Mouse (Mus musculus) hindbrain, embryonic 15.5 days (tissue): ENCODE measurements around the gene Zc3h7b. TPM values are rescaled to one million over a fixed set of nuclear protein-coding genes. Genes with fewer than 3 reads are reported as not detected.
"Not testable (repeated sequence)": the region's sequence is repeated elsewhere in the genome, so short reads cannot be mapped to it uniquely, and the experiment has no call there.

Source experiments
- ATAC-seq: fragments of 200-750 bp; cut with Nextera tagmentation; 2 replicates; pipeline ENCODE4 v1.8.0; 2017; ENCODE audit warnings: low read depth, moderate number of reproducible peaks, moderate TSS enrichment; ENCODE audit not compliant: low FRiP score
- H3K27ac ChIP-seq: fragments of 300-500 bp; sonication (generic); replicated peaks from 2 replicates; pipeline ENCODE4 v1.5.1; 2015; ENCODE audit warnings: mild to moderate bottlenecking, inconsistent platforms
- H3K27me3 ChIP-seq: fragments of 300-500 bp; sonication (generic); 2 replicates; pipeline ENCODE4 v1.6.1; 2015; ENCODE audit warnings: control low read depth, inconsistent platforms
- H3K36me3 ChIP-seq: fragments of 300-500 bp; sonication (generic); 2 replicates; pipeline ENCODE4 v1.6.1; 2015; ENCODE audit warnings: control low read depth, inconsistent platforms
- H3K4me1 ChIP-seq: fragments of 300-500 bp; sonication (generic); replicated peaks from 2 replicates; pipeline ENCODE4 v1.6.1; 2015; ENCODE audit warnings: control low read depth, inconsistent platforms
- H3K4me2 ChIP-seq: fragments of 300-500 bp; sonication (generic); 2 replicates; pipeline ENCODE4 v1.6.1; 2015; ENCODE audit warnings: moderate library complexity, mild to moderate bottlenecking, inconsistent platforms
- H3K4me3 ChIP-seq: fragments of 300-500 bp; sonication (generic); 2 replicates; pipeline ENCODE4 v1.5.1; 2015; ENCODE audit warnings: mild to moderate bottlenecking, inconsistent platforms
- H3K9ac ChIP-seq: fragments of 300-500 bp; sonication (generic); 2 replicates; pipeline ENCODE4 v1.6.1; 2015; ENCODE audit warnings: inconsistent platforms
- H3K9me3 ChIP-seq: fragments of 300-500 bp; sonication (generic); 2 replicates; pipeline ENCODE4 v1.6.1; 2016; ENCODE audit warnings: control low read depth, inconsistent platforms
- WGBS: fragments of 180-500 bp; shearing (Covaris S2); methylation state at CpG from one replicate; pipeline ENCODE4 v1.1.7; 2015; 5-methylcytosine and 5-hydroxymethylcytosine counted together
- polyA plus RNA-seq: library from polyadenylated mRNA; unstranded; fragments of >200 nt; fragmentation: Nextera tagmentation; extraction: Ambion mirVana; gene quantifications from 2 replicates; pipeline ENCODE4 v1.2.1, GENCODE M21; 2015

Zc3h7b gene
- 47.6 and 49.8 TPM in 2 replicates for polyA plus RNA-seq

DNA sequence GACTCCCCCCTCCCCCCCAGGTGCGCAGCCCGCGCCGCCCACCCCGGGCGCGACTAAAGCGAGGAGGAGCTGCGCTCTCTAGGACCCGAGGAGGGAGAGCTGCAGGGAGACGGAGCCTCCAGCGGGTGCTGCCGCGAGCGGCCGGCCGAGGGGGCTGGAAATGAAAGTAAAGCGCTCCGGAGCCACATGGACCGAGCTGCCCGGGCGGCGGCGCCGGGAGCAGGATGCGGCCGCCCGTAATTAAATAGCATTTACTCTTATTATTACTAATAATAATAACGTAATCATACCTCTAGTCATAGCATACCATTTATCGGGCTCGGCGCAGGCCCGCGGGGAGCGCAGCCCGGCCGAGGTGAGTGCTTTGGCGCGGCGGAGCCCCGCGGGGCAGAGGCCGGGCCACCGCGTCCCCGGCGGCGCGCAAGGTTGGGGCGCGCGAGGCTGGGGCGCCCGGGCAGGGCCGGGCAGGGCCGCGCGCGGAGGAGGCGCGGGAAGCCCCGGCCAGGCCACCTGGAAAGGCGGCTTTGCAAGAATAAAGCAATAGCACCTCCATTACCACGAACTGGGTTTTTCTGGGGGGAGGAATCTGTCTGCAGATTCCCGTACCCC is at the start of gene Zc3h7b, which contains the start of gene Rangap1:
Gene Zc3h7b, plus strand, starts transcription at position 66 of the 609 bp plus-strand sequence.
Gene Rangap1, minus strand, starts transcription at position 539 of the 609 bp plus-strand sequence.
- H3K27ac ChIP-seq: peak within 1 kb of the TSS; percentile 95
- H3K4me1 ChIP-seq: peaks cover 29% of the 10 kb centered on the region
- H3K27me3 ChIP-seq: no peaks in the 10 kb centered on the region
- H3K36me3 ChIP-seq: no peaks in the 10 kb centered on the region
- peak within 1 kb of the TSS; percentile 94 for H3K9ac ChIP-seq
- no peaks in the 10 kb centered on the region for H3K9me3 ChIP-seq
- ATAC-seq: peak; percentile 82
- peak within 1 kb of the TSS; percentile 84 for H3K4me2 ChIP-seq
- 0% methylated on average over 57 of the region's 65 CpGs for WGBS
- H3K4me3 ChIP-seq: peak within 1 kb of the TSS; percentile 87

DNA sequence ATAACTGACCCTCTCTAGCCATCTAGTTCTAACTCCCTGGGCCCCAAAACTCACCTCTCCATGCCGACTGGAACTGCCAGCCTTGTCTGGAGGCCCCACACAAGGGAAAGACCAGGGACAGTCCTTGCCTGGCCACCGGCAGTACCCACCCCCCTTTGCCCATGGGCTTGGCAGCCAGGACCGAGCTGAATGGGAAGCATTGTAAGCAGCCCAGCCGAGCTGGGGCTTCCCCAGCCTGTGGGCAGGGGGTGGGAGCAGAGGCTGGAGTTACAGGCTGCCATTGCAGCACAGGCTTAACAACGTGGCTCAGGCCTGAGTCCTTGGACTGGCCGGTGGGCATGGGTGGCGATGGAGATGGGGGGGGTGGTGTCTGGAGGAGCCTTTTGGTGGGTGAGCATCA is 47.7 kb upstream of the Zc3h7b start, which contains the start of gene Chadl:
Gene Chadl, minus strand, starts transcription at position 113 of the 400 bp plus-strand sequence.
- H3K4me2 ChIP-seq: peak within 1 kb of the TSS; percentile 6; the same call in 1 of the 2 replicates
- no peak within 1 kb of the TSS for H3K9ac ChIP-seq
- peak within 1 kb of the TSS; percentile 49; the same call in 1 of the 2 replicates for H3K27ac ChIP-seq
- peak; percentile 64 for ATAC-seq
- no peaks in the 10 kb centered on the region for H3K9me3 ChIP-seq
- H3K4me3 ChIP-seq: no peak within 1 kb of the TSS
- H3K27me3 ChIP-seq: peaks cover 18% of the 10 kb centered on the region
- peaks cover 30% of the 10 kb centered on the region for H3K4me1 ChIP-seq
- H3K36me3 ChIP-seq: no peaks in the 10 kb centered on the region
- WGBS: 49% methylated on average over 7 of the region's 7 CpGs

DNA sequence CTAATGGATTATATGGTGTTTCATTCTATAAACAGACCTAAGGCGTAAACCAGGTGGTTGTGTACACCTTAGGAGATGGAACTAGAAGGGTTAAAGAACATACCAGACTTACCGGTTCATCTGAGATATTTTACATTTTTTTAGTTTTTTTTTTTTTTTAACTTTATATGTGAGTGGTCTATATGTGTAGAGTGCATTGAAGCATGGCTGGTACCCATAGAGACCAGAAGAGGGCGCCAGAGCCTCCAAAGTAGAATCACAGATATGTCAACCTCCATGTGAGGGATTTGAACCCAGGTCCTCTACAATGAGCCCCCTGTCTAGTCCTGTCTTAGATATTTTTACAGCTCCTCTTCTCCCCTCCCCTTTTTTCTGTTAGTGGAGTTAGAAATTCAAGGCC is 47.0 kb upstream of the Zc3h7b start:
- H3K27me3 ChIP-seq: peaks cover 11% of the 10 kb centered on the region
- H3K9ac ChIP-seq: no peak overlapping the region
- 52% methylated on average over 3 of the region's 3 CpGs for WGBS
- H3K36me3 ChIP-seq: no peaks in the 10 kb centered on the region
- peaks cover 23% of the 10 kb centered on the region for H3K4me1 ChIP-seq
- H3K4me3 ChIP-seq: no peak overlapping the region
- H3K27ac ChIP-seq: 0 out of 2 replicates have a peak overlapping the region, but pooled peaks have one; percentile 49
- no peak overlapping the region for H3K4me2 ChIP-seq
- H3K9me3 ChIP-seq: no peaks in the 10 kb centered on the region
- ATAC-seq: no peak

DNA sequence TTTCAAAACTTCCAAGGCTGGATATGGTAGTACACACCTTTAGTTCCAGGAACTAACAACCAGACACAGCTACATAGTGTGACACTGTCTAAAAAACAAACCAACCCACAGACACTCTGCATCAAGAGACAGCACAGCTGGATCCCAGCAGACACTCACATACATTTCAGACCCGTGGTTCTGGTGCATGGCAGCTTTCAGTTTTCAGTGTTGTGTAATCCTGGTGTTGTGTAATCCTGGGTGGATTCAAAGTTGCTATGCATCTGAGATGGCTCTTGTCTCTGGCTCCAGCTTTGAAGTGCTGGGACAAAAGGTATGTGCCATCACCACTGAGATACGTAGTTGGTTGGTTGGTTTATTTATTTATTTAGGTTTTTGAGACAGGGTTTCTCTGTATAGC is 46.3 kb upstream of the Zc3h7b start:
- WGBS: 79% methylated on average over 2 of the region's 2 CpGs
- Histone ChIP-seq H3K4me2 (no peak overlapping the region), H3K27me3 (peaks cover 9% of the 10 kb centered on the region; the same call in 1 of the 2 replicates), H3K27ac (no peak overlapping the region), H3K36me3 (peaks cover 2% of the 10 kb centered on the region; the same call in 1 of the 2 replicates), H3K4me3 (no peak overlapping the region), H3K4me1 (peaks cover 16% of the 10 kb centered on the region), H3K9me3 (no peaks in the 10 kb centered on the region), H3K9ac (no peak overlapping the region)
- ATAC-seq: no peak

DNA sequence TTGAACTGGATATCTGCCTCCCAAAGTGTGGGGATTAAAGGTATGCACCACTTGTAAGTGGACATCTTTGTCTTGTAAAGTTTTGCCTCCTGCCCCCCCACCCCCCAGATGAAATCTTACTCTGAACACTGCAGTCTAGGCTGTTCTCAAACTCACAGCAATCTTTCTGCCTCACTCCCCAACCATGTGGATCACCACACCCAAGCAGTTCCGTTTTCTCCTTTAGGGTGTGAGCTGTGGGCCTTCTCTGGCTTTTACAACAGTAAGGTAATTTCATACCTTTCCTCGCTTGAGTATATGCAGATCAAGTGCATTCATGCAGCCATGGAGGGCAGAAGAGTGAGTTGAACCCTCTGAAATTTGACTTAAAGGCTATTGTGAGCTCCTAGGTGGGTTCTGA is 44.7 kb upstream of the Zc3h7b start:
- H3K9me3 ChIP-seq: no peaks in the 10 kb centered on the region
- H3K4me1 ChIP-seq: peaks cover under 1% of the 10 kb centered on the region; the same call in 1 of the 2 replicates
- no peak for ATAC-seq
- peaks cover 18% of the 10 kb centered on the region for H3K36me3 ChIP-seq
- H3K4me3 ChIP-seq: no peak overlapping the region
- no peak overlapping the region for H3K27ac ChIP-seq
- no peak overlapping the region for H3K4me2 ChIP-seq
- no peak overlapping the region for H3K9ac ChIP-seq
- WGBS: 80% methylated on average over 2 of the region's 2 CpGs
- peaks cover 4% of the 10 kb centered on the region; the same call in 1 of the 2 replicates for H3K27me3 ChIP-seq

DNA sequence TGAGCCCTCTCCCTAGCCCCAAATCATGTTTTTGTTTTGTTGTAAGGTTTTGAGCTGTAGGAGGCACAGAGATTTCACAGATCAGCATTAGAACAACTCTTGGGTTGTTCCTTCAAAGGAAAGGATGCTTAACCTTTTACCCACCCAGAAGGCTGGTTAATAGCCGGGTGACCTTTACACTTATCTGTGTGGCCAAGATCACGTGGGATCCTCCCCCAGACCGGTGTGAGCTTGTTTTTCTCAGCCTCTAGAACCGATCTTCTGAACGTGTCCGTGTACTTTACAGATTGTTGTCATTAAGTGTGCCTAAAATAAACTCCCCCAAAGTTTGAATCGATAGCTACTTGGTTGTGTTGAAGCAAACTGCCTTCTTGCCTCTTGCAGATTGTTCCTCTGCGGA is 44.3 kb upstream of the Zc3h7b start:
- WGBS: 87% methylated on average over 8 of the region's 8 CpGs
- Histone ChIP-seq H3K4me2 (no peak overlapping the region), H3K27me3 (peaks cover 4% of the 10 kb centered on the region; the same call in 1 of the 2 replicates), H3K36me3 (peaks cover 22% of the 10 kb centered on the region), H3K9ac (no peak overlapping the region), H3K4me3 (no peak overlapping the region), H3K27ac (no peak overlapping the region), H3K9me3 (no peaks in the 10 kb centered on the region), H3K4me1 (no peaks in the 10 kb centered on the region)
- ATAC-seq: no peak

DNA sequence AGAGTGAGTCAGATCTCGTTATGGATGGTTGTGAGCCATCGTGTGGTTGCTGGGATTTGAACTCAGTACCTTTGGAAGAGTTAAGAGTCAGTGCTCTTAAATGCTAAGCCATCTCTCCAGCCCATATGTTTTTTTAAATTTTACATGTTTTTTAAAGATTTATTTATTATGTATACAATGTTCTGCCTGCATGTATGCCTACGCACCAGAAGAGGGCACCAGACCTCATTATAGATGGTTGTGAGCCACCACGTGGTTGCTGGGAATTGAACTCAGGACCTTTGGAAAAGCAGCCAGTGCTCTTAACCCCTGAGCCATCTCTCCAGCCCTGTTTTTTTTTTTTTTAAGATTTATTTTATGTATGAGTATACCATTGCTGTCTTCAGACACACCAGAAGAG is 43.5 kb upstream of the Zc3h7b start:
- H3K4me3 ChIP-seq, H3K4me2 ChIP-seq, H3K27ac ChIP-seq, H3K27me3 ChIP-seq, ATAC-seq, H3K9me3 ChIP-seq, H3K4me1 ChIP-seq, H3K9ac ChIP-seq: not testable (repeated sequence)
- 78% methylated on average over 4 of the region's 4 CpGs for WGBS
- H3K36me3 ChIP-seq: peaks cover 30% of the 10 kb centered on the region

DNA sequence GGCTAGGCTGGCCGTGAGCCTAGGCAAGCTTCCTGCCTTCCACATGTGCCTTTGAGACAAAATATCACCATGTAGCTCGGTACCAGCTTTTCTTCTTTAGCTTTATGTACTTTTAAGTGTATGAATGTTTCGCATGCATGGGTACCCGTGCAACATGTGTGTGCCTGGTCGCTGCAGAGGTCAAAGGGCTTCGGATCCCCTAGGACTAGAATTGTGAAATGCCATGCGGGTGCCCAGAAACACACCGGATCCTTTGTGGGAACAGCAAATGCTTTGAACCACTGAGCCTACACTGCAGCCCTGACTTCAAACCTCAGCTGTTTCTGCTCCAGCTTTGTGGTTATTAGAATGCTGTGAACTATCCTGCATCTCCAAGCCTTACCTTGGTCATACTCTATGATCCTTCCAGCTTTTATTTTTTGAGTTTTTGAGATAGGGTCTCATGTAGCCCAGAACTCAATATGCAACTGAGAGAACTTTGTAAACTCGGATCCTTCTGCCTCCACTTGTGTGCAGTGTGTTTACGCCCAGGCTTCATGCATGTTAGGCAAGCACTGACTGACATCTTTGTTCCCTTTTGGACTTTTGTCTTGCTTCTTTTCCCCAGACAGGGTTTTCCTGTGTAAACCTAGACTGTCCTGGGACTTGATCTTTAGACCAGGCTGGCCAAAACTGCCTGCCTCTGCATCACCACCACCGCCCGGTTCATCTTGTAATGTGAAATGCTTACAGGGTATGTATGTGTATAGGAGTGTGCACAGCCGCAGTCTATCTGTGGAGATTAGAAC is 42.4 kb upstream of the Zc3h7b start:
- Histone ChIP-seq H3K9ac (no peak overlapping the region), H3K4me1 (no peaks in the 10 kb centered on the region), H3K9me3 (no peaks in the 10 kb centered on the region), H3K27ac (no peak overlapping the region), H3K27me3 (no peaks in the 10 kb centered on the region), H3K36me3 (peaks cover 36% of the 10 kb centered on the region), H3K4me3 (no peak overlapping the region), H3K4me2 (no peak overlapping the region)
- WGBS: 89% methylated on average over 13 of the region's 13 CpGs
- ATAC-seq: no peak

DNA sequence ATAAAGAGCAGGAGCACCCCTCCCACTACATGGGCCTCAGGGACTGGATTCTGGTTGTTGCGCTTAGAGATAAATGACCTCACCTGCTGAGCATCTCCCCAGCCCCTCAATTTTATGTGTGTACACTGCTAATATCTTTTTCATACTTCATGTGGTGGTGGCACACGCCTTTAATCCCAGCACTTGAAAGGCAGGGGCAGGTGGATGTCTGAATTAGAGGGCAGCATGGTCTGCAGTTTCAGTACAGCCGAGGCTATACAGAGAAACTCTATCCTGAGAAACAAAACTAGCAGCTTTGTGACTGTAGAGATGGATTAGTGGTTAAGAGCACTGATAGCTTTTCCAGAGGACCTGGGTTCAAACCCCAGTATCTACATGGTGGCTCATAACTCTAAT is 41.8 kb upstream of the Zc3h7b start:
- H3K27ac ChIP-seq: no peak overlapping the region
- WGBS: 79% methylated on average over 3 of the region's 3 CpGs
- ATAC-seq: no peak
- H3K9ac ChIP-seq: no peak overlapping the region
- H3K4me2 ChIP-seq: no peak overlapping the region
- H3K27me3 ChIP-seq: no peaks in the 10 kb centered on the region
- H3K36me3 ChIP-seq: peaks cover 42% of the 10 kb centered on the region
- no peaks in the 10 kb centered on the region for H3K4me1 ChIP-seq
- no peak overlapping the region for H3K4me3 ChIP-seq
- no peaks in the 10 kb centered on the region for H3K9me3 ChIP-seq

DNA sequence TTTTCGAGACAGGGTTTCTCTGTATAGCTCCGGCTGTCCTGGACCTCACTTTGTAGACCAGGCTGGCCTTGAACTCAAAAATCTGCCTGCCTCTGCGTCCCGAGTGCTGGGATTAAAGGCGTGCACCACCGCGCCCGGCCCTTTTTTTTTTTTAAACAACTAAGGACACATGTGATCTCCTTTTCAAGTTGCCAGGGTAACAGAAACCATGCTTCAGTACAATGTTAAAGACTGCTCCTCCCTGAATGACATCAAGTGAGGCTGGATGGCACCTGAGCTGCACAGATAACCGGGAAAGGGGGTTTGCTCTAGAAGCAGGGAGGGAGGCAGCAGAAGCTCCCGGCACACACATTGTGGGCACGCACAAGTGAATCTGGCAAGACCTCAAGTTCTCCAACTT is 35.9 kb upstream of the Zc3h7b start:
- 90% methylated on average over 11 of the region's 11 CpGs for WGBS

DNA sequence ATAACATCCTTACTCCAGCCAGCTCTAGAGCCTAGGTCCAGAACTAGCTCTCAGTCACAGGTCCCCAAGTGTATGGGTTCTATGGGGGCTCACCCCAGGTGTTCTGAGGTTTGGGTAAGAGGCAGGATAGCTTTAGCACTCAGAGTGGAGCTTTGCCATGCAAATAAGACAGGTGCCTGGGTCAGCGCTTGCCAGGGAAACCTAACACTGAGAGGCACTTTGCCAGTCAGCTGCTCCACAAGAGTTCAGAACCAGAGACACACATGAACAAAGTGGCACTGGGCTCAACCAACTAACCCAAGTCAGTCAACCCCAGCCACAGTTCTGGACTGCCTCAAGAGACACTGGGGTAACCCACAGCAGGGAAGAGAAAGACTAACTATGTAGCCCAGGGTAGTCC is 35.2 kb upstream of the Zc3h7b start:
- 100% methylated on average over 1 of the region's 1 CpGs for WGBS
- Histone ChIP-seq H3K36me3 (peaks cover 74% of the 10 kb centered on the region), H3K4me3 (no peak overlapping the region)

More for the DNA sequence above, 35.9 kb upstream of the Zc3h7b start:
- Histone ChIP-seq H3K4me3 (no peak overlapping the region), H3K4me1 (no peaks in the 10 kb centered on the region), H3K9ac (no peak overlapping the region), H3K4me2 (no peak overlapping the region), H3K27ac (no peak overlapping the region), H3K36me3 (peaks cover 81% of the 10 kb centered on the region), H3K9me3 (no peaks in the 10 kb centered on the region), H3K27me3 (no peaks in the 10 kb centered on the region)
- ATAC-seq: no peak

DNA sequence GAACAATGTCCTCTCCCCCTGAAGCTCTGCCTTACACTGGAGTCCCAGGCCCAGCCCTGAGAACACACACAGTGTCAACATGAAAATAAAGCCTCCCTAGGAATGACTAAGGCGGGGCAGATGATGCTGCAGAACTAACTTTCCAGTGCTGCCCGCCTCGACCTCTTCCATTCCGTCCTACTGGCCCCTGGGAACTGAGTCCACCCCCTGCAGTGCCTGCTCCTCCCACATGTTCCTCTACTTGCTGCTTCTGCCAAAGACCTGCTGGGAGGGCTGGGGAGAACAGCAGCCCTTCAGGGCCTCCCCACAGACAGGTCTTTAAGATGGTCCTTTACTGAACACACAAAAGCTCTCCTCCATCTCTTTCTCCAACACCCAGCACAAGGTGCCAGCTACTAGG is 34.1 kb upstream of the Zc3h7b start:
- Histone ChIP-seq H3K9me3 (no peaks in the 10 kb centered on the region), H3K27me3 (no peaks in the 10 kb centered on the region), H3K4me2 (no peak overlapping the region), H3K4me3 (no peak overlapping the region), H3K4me1 (no peaks in the 10 kb centered on the region), H3K27ac (no peak overlapping the region), H3K36me3 (peaks cover 73% of the 10 kb centered on the region), H3K9ac (no peak overlapping the region)
- no peak for ATAC-seq
- WGBS: 62% methylated on average over 4 of the region's 4 CpGs

More for the DNA sequence above, 35.2 kb upstream of the Zc3h7b start:
- Histone ChIP-seq H3K4me1 (no peaks in the 10 kb centered on the region), H3K27ac (no peak overlapping the region), H3K27me3 (no peaks in the 10 kb centered on the region), H3K4me2 (no peak overlapping the region), H3K9ac (no peak overlapping the region), H3K9me3 (no peaks in the 10 kb centered on the region)
- ATAC-seq: no peak
